Mouse (Mus musculus) MEL (cell line): ENCODE data around the gene Vwce.

Source experiments
- ELF1 ChIP-seq: IDR thresholded peaks from 2 replicates; pipeline ENCODE4 v1.6.1; 2014; ENCODE audit warnings: low read depth, mild to moderate bottlenecking, inconsistent platforms, low read length, improper control_type of control experiment, moderate library complexity
- EP300 ChIP-seq, 2 experiments: IDR thresholded peaks; 2 replicates each; pipeline ENCODE4 v1.6.1; 2011; ENCODE audit warnings: improper control_type of control experiment in 2 of 2, low read length in 2 of 2, low read depth in 1 of 2, mild to moderate bottlenecking in 1 of 2
- KAT2A ChIP-seq: conservative IDR thresholded peaks from 2 replicates; pipeline ENCODE4 v1.6.1; 2012; ENCODE audit warnings: low read depth, low read length, improper control_type of control experiment, inconsistent platforms
- MAZ ChIP-seq: IDR thresholded peaks from 2 replicates; pipeline ENCODE4 v1.6.1; 2012; ENCODE audit warnings: low read depth, mild to moderate bottlenecking, inconsistent platforms, low read length, improper control_type of control experiment
- NELFE ChIP-seq: IDR thresholded peaks from 2 replicates; pipeline ENCODE4 v1.6.1; 2011; ENCODE audit warnings: low read depth, low read length, improper control_type of control experiment
- UBTF ChIP-seq: IDR thresholded peaks from 2 replicates; pipeline ENCODE4 v1.6.1; 2012; ENCODE audit warnings: low read depth, mild to moderate bottlenecking, inconsistent platforms, low read length, improper control_type of control experiment, moderate library complexity, borderline replicate concordance; ENCODE audit not compliant: insufficient read depth
- ZMIZ1 ChIP-seq: IDR thresholded peaks from 2 replicates; pipeline ENCODE4 v1.6.1; 2012; ENCODE audit warnings: low read depth, mild to moderate bottlenecking, inconsistent platforms, low read length, improper control_type of control experiment, moderate library complexity

DNA sequence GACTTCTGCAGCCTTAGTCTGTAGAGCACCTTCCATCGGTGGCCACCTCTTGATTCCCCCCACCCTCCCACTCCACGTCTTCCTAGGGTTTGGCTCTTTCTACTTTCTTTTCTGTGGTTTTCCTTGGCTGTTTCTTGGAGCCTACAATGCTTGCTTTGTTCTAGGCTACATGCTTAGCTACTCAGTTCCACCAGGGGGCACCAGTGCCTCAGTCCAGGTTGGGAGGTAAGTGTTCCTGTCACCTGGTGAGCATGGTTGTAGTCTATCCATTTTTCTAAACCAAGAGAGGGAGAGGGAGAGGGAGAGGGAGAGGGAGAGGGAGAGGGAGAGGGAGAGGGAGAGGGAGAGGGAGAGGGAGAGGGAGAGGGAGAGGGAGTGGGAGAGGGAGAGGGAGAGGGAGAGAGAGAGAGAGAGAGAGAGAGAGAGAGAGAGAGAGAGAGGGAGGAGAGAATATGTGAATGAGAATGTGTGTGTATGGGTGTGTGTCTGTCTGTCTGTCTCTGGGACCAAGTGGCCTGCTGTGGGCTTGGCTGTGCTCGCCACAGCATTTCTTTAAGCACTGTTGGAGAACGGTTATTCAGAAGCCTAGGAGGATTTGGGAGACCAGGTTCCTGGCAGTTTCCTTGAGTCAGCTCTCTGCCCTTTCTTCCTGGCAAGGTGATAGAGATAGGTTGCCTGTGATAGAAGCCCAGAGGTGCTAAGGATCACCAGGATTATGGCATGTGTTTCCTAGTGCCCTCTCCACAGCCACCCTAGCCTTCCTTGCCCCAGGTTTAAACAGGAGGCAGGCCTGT is 80.9 kb downstream of the Vwce start:
- TF ChIP-seq ELF1: no peak
- TF ChIP-seq KAT2A: no peak
- TF ChIP-seq MAZ: no peak
- no peak for TF ChIP-seq EP300 (IDR thresholded peaks at IDR 0.05; ENCODE audit: low read depth in 1 of 2, low read length in 2 of 2)
- no peak for TF ChIP-seq NELFE
- TF ChIP-seq UBTF: no peak
- TF ChIP-seq ZMIZ1: no peak
